Mouse (Mus musculus): ENCODE results near the gene Pms1.

DNA sequence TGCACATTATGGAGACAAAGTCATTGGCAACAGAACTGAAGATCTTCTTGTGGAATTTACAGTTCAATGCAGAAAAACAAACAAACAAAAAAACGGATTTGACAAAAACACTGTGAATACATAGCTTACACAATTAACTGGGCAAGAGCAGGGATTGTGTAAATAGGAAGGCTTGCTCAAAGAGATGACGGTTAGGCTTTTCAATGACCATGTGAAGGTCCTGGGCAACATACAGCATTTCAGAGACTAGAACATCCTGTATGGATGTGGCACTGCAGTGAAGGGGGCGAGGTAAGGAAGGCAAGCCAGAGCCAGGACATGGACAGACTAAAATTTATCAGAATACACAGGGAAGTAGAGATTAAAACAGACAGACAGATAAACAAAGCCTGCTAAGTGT, 107.2 kb downstream of the Pms1 start:
- TF ChIP-seq CTCF (conservative IDR thresholded peaks at IDR 0.05 in 1 of 2, IDR thresholded peaks at IDR 0.05 in 1 of 2; ENCODE audit: low read depth in 2 of 2, low read length in 2 of 2) (no peak), POLR2A (IDR thresholded peaks at IDR 0.05; ENCODE audit: low read depth, low read length) (no peak), MXI1 (IDR thresholded peaks at IDR 0.05; ENCODE audit: low read depth, low read length) (no peak), USF1 (IDR thresholded peaks at IDR 0.05; ENCODE audit: low read depth, low read length) (no peak), ZNF384 (IDR thresholded peaks at IDR 0.05; ENCODE audit: low read depth, low read length) (no peak), ZC3H11A (IDR thresholded peaks at IDR 0.05; ENCODE audit: low read depth, low read length) (no peak), POLR2AphosphoS2 (IDR thresholded peaks at IDR 0.05; ENCODE audit: low read depth, low read length) (no peak), ETS1 (conservative IDR thresholded peaks at IDR 0.05; ENCODE audit: low read depth, low read length) (no peak), ELF1 (IDR thresholded peaks at IDR 0.05; ENCODE audit: low read depth, low read length) (no peak), SIN3A (IDR thresholded peaks at IDR 0.05; ENCODE audit: low read length) (no peak)
